Comparison of ENCODE assay signal across 8 mouse cellular contexts in genomic region chr1:191185761-191186385, GRCm38 (mm10). TPM values are rescaled to one million over a fixed set of nuclear protein-coding genes. Genes with fewer than 3 reads are reported as not detected.
A peak's percentile ranks its signal among the peaks of the same experiment; 100 is the strongest.
DNase-seq lines count a peak whose midpoint lies in the region; ATAC-seq and TF ChIP-seq lines count a peak whose summit lies in the region.

No protein-coding gene starts in this region.

- no peak overlapping the region for H3K9ac ChIP-seq in forebrain, embryonic 12.5 days
- H3K9ac ChIP-seq in hindbrain, postnatal 0 days (replicated peaks; ENCODE audit: low read length) = no peak overlapping the region
- peak overlapping the region; percentile 4; the same call in 1 of the 2 replicates for H3K9ac ChIP-seq in lung, embryonic 15.5 days
- H3K9ac ChIP-seq in stomach, embryonic 16.5 days (ENCODE audit: low read length) = peak overlapping the region; percentile 41

- WGBS in forebrain, embryonic 12.5 days = 0% methylated on average over 16 of the region's 16 CpGs
- WGBS in hindbrain, postnatal 0 days = 1% methylated on average over 16 of the region's 16 CpGs
- under 1% methylated on average over 16 of the region's 16 CpGs for WGBS in lung, embryonic 15.5 days
- WGBS in stomach, embryonic 16.5 days = 1% methylated on average over 16 of the region's 16 CpGs

- peak; percentile 15 for DNase-seq in gastrocnemius, adult 18-20 months (ENCODE audit: low spot score)
- no peak for DNase-seq in gastrocnemius, postnatal 10 days
- no peak for DNase-seq in hindbrain, postnatal 0 days (ENCODE audit: low spot score)
- no peak for DNase-seq in frontal cortex, postnatal 10 days (ENCODE audit: low spot score in 2 of 2)
- DNase-seq in ovary, adult 18-20 months (ENCODE audit: low spot score) = no peak

- H3K4me3 ChIP-seq in forebrain, embryonic 12.5 days (replicated peaks) = peak overlapping the region; percentile 50
- no peak overlapping the region for H3K4me3 ChIP-seq in hindbrain, postnatal 0 days (ENCODE audit: low read length)
- H3K4me3 ChIP-seq in lung, embryonic 15.5 days = peak overlapping the region; percentile 60
- H3K4me3 ChIP-seq in stomach, embryonic 16.5 days (replicated peaks; ENCODE audit: low read length) = peak overlapping the region; percentile 47

- peak overlapping the region; percentile 97 for H3K4me2 ChIP-seq in forebrain, embryonic 12.5 days
- peak overlapping the region; percentile 100 for H3K4me2 ChIP-seq in hindbrain, postnatal 0 days (ENCODE audit: low read depth, low read length)
- H3K4me2 ChIP-seq in lung, embryonic 15.5 days = peak overlapping the region; percentile 99
- H3K4me2 ChIP-seq in stomach, embryonic 16.5 days (ENCODE audit: low read depth, low read length) = peak overlapping the region; percentile 76

- H3K36me3 ChIP-seq in forebrain, embryonic 12.5 days (replicated peaks) = no peaks in the 10 kb centered on the region
- H3K36me3 ChIP-seq in hindbrain, postnatal 0 days (ENCODE audit: insufficient read depth, low read length) = no peaks in the 10 kb centered on the region
- H3K36me3 ChIP-seq in lung, embryonic 15.5 days = no peaks in the 10 kb centered on the region
- no peaks in the 10 kb centered on the region for H3K36me3 ChIP-seq in stomach, embryonic 16.5 days (ENCODE audit: control insufficient read depth, insufficient read depth, low read length)

- no peak overlapping the region for H3K27ac ChIP-seq in forebrain, embryonic 12.5 days
- H3K27ac ChIP-seq in hindbrain, postnatal 0 days = no peak overlapping the region
- peak overlapping the region; percentile 46; the same call in 1 of the 2 replicates for H3K27ac ChIP-seq in lung, embryonic 15.5 days
- peak overlapping the region; percentile 9; the same call in 1 of the 2 replicates for H3K27ac ChIP-seq in stomach, embryonic 16.5 days (ENCODE audit: low read length)

- no peaks in the 10 kb centered on the region for H3K9me3 ChIP-seq in forebrain, embryonic 12.5 days
- H3K9me3 ChIP-seq in hindbrain, postnatal 0 days (ENCODE audit: low read length) = no peaks in the 10 kb centered on the region
- no peaks in the 10 kb centered on the region for H3K9me3 ChIP-seq in lung, embryonic 15.5 days
- no peaks in the 10 kb centered on the region for H3K9me3 ChIP-seq in stomach, embryonic 16.5 days (replicated peaks; ENCODE audit: control insufficient read depth, low read length)

- peaks cover 56% of the 10 kb centered on the region for H3K4me1 ChIP-seq in forebrain, embryonic 12.5 days
- H3K4me1 ChIP-seq in hindbrain, postnatal 0 days (ENCODE audit: insufficient read depth, low read length) = 0 out of 2 replicates have a peak, but pooled peaks cover 12% of the 10 kb centered on the region
- H3K4me1 ChIP-seq in lung, embryonic 15.5 days = peaks cover 42% of the 10 kb centered on the region
- peaks cover 24% of the 10 kb centered on the region for H3K4me1 ChIP-seq in stomach, embryonic 16.5 days (ENCODE audit: control insufficient read depth, insufficient read depth, low read length)

- peaks cover 86% of the 10 kb centered on the region for H3K27me3 ChIP-seq in forebrain, embryonic 12.5 days
- peaks cover 52% of the 10 kb centered on the region for H3K27me3 ChIP-seq in hindbrain, postnatal 0 days (ENCODE audit: insufficient read depth, low read length)
- H3K27me3 ChIP-seq in lung, embryonic 15.5 days = peaks cover 66% of the 10 kb centered on the region
- peaks cover 28% of the 10 kb centered on the region; the same call in 1 of the 2 replicates for H3K27me3 ChIP-seq in stomach, embryonic 16.5 days (ENCODE audit: control insufficient read depth, insufficient read depth, low read length)

- TF ChIP-seq CTCF in hindbrain, postnatal 0 days (IDR thresholded peaks at IDR 0.05; ENCODE audit: low read depth) = no peak

- ATAC-seq in forebrain, embryonic 12.5 days (ENCODE audit: low FRiP score) = no peak
- no peak for ATAC-seq in hindbrain, postnatal 0 days
- no peak for ATAC-seq in lung, embryonic 15.5 days (ENCODE audit: borderline replicate concordance, extremely low read depth, low FRiP score, low TSS enrichment)
- no peak for ATAC-seq in stomach, embryonic 16.5 days (ENCODE audit: insufficient read depth, low FRiP score)

RNA-seq across cellular contexts. Expression of gene Fam71a, which starts 21.3 kb away (rescaled TPM):
- total RNA-seq in gastrocnemius, adult 18-20 months (2021) = not detected
- total RNA-seq in gastrocnemius, postnatal 10 days (2021) = not detected
- not detected in 2 replicates for polyA plus RNA-seq in forebrain, embryonic 12.5 days (2016; fragmentation: Nextera tagmentation; extraction: Ambion mirVana)
- total RNA-seq in hindbrain, postnatal 0 days (2014; rRNA removed) = not detected in 2 replicates
- not detected in 2 replicates for polyA plus RNA-seq in hindbrain, postnatal 0 days (2015; fragmentation: Nextera tagmentation; extraction: Ambion mirVana)
- polyA plus RNA-seq in lung, embryonic 15.5 days (2015; fragmentation: Nextera tagmentation; extraction: Ambion mirVana) = not detected in 2 replicates
- not detected in 2 replicates for polyA plus RNA-seq in stomach, embryonic 16.5 days (2015; fragmentation: Nextera tagmentation; extraction: Ambion mirVana)

RNA-seq across cellular contexts. Expression of gene Atf3, which starts 32.0 kb away (rescaled TPM):
- 100 to 1,000 TPM in 1 of 2 experiments, 10 to 100 TPM in 1; 14.7 to 163 TPM for total RNA-seq in gastrocnemius, adult 18-20 months (2021)
- total RNA-seq in gastrocnemius, postnatal 10 days (2021) = 10 to 100 TPM in 1 of 2 experiments, 1 to 10 TPM in 1; 5.0 to 13.4 TPM
- polyA plus RNA-seq in forebrain, embryonic 12.5 days (2016; fragmentation: Nextera tagmentation; extraction: Ambion mirVana) = 0.96 and 1.7 TPM in 2 replicates
- total RNA-seq in hindbrain, postnatal 0 days (2014; rRNA removed) = 1.6 and 1.8 TPM in 2 replicates
- polyA plus RNA-seq in hindbrain, postnatal 0 days (2015; fragmentation: Nextera tagmentation; extraction: Ambion mirVana) = 1.7 and 1.8 TPM in 2 replicates
- 4.1 and 4.3 TPM in 2 replicates for polyA plus RNA-seq in lung, embryonic 15.5 days (2015; fragmentation: Nextera tagmentation; extraction: Ambion mirVana)
- polyA plus RNA-seq in stomach, embryonic 16.5 days (2015; fragmentation: Nextera tagmentation; extraction: Ambion mirVana) = 4.7 and 5.9 TPM in 2 replicates

Comparison
In these comparisons a context has a peak if more than half of its experiments do, and no peak if none do; other contexts are left out.
1. H3K27ac ChIP-seq: peak in lung, embryonic 15.5 days (single experiment) and stomach, embryonic 16.5 days (single experiment); none in forebrain, embryonic 12.5 days (single experiment) and hindbrain, postnatal 0 days (single experiment).
2. H3K9ac ChIP-seq: peak in lung, embryonic 15.5 days (single experiment) and stomach, embryonic 16.5 days (single experiment); none in forebrain, embryonic 12.5 days (single experiment) and hindbrain, postnatal 0 days (single experiment).
3. Peak in every context shown above with its lines, with median percentiles within 50 percentile points of each other: H3K4me2 ChIP-seq.